Mouse (Mus musculus): ENCODE measurements at regions not wholly inside any gene's neighbourhood (a gene's known extent, or its start where the extent isn't known, plus 50 kb on each side); places are given as distances from the start of the nearest gene placed in this dataset.

GRCm38 (mm10) chr7:125055951-125056625 is 388.4 kb upstream of the Kdm8 start:
- no peak for TF ChIP-seq CTCF (IDR thresholded peaks at IDR 0.05; ENCODE audit: low read depth)
- no peak for TF ChIP-seq EP300 (optimal IDR thresholded peaks at IDR 0.05)
